Mouse (Mus musculus): ENCODE data around the gene Ppard. TPM values are rescaled to one million over a fixed set of nuclear protein-coding genes. Genes with fewer than 3 reads are reported as not detected.

Ppard gene
- polyA plus RNA-seq (2012; rRNA removed): 4.7 and 5.3 TPM in 2 replicates

DNA sequence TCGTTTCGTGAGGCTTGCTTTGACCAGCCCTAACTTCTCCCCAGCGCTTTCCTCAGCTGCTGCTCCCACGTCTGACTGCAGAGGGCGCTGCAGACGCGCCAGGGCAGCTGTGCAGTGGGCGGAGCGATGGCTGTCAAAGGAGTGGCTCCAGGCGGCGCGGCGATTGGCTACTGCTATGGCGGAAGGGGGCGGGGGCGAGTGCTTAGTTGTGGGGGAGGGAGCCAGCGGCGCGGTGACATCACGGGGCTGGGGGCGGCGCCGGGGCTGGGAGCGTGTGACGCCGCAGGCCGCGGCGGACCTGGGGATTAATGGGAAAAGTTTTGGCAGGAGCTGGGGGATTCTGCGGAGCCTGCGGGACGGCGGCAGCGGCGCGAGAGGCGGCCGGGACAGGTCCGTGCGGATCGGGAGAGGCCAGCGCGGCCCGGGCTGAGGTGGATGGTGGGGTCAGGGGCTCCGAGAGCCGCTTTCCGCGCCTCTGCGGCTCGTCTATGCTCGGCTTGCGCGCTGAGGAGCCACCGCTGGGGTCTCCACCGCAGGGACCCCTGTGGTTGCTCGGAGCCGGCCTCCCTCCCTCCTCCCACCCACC lies at the start of gene Ppard:
Gene Ppard, plus strand, starts transcription at position 226 of the 586 bp plus-strand sequence.

DNA sequence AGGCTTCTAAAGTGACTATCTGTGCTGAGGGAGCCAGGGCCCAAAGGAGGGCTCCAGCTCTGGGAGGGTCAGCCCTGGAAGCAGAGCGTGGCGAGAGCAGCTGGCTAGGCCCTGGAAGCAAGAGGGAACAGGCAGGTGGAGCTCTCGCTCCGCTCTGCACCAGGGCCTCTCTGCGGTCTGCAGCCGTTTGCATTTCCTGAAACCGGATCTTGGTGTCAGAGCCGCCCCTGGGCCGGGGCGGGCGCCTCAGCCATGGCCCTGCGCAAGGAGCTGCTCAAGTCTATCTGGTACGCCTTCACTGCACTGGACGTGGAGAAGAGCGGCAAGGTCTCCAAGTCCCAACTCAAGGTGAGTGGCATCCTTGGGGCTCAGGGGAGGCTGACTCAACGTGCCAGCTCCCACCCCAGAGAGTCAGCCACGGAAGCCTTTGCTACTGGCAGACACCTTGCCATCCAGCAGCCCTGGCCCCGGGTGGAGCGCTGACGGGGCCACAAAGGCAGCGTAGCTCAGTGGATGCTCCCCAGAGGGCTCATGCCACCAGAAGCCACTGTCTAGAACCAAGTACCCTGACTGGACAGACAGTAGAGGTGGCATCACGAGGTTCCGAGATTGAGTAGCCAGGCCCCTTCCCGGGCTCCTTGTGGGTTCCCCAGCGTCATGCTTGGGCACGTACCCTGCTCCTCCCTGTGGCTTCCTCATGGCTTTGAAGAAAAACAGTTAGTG lies 24.7 kb upstream of the Ppard start, which contains the start of gene Def6:
Gene Def6, plus strand, starts transcription at position 188 of the 723 bp plus-strand sequence.

DNA sequence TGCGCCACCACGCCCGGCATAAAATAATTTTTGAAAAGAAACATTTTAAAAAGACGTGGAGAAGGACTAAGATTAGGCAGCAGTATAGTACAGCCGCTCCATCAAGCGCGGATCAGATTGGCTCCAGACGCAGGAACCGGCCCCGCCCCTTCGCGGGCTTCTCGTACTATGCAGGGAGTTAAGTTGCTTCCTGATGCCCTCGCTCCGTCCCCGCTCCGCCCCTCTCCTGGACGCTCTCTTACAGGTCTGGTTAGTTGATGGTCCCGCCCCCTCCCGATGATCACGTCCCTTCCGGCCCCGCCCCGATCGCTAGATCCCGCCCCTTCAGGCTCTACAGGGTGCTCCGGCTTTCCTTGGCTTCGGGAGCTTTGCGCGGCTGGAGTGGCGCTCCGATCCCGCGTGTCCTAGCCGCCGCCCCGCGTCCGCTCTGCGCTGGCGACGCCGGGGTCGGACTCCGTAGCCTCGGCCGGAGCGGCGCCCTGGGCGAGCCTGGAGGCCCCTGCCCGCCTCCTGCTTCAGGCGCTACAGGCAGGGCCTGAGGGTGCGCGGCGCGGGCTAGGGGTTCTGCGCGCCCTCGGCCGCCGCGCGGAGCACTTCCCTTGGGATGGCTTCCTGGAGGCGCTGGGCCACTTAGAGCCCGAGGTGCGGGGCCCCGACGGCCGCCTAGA lies 80.8 kb downstream of the Ppard start, which contains the start of gene Fance:
Gene Fance, plus strand, starts transcription at position 308 of the 668 bp plus-strand sequence.

DNA sequence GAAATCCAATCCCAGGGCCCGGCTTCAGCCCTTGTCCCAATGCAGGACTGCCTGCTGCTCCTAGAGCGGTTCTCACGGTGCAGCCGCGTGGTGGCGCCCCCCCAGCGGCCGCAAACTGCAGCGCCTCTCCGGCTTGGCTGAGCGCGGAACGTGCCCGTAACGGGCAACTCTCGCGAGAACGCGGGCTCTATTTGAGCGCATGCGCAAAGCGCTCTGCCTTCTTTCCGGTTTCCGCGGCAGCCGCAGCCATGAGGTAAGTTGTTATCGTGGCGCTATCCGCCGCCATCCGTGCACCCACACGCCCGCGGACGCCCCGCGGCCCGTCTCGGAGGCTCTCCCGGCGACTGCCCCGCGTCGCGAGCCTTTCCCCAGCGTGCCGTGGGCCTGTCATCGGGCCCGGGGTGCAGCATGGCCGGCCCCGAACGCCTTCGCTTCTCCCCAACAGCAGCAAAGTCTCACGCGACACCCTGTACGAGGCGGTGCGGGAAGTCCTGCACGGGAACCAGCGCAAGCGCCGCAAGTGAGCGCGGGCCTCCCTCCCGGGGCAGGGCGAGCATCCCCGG lies 95.9 kb downstream of the Ppard start, which contains the start of gene Rpl10a:
Gene Rpl10a, plus strand, starts transcription at position 106 of the 563 bp plus-strand sequence.

DNA sequence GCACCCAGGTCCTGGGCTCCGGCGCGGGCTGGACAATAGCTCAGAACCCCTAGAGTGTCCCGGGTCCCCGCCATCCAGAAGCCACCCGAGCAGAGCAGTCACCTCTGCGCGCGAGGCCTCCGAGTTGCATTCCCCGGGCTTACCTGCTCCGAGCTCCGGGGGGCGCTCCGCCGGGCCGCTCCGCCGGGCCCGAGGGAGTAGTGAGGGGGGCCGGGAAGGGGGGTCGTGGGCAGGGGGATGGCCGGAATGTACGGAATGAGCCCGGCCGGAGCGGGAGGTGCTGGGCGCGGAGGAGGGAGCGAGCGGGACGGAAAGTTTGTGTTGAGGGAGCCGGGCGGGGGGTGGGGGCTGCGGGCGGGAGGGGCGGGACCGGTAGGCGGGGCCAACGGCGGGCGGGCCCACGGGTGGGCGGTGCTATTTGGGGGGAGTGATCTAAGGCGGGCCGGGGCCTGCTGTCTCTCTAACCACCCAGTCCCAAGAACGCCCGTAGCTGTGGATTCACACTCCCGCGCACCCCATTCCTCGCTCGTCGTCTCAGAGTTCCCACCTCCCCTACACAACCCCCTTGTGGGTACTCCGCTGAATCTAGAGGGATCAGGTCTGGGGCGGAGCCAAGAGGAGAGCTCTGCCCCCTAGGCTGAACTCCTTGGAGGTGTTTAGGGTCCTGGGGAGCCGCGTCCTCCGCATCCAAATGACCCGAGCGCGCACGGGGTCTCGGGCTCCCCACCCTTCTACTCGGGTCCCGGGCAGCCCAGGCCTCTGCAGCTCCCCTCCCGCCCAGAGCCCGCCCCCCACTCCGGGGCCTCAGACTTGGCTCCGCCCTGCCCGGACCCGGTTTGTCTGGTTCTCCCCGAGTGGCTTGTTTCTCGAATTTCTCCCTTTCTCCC lies 118.2 kb downstream of the Ppard start, which contains the start of gene Tead3:
Gene Tead3, minus strand, starts transcription at position 352 of the 887 bp plus-strand sequence.

Other genes starting within 250 kb of the Ppard start
- gene Tcp11, start 152.1 kb upstream of the Ppard start, polyA plus RNA-seq (2012; rRNA removed): 0.10 and 0.12 TPM in 2 replicates
- 0.23 and 0.34 TPM in 2 replicates for gene Scube3, start 90.6 kb upstream of the Ppard start, polyA plus RNA-seq (2012; rRNA removed)
- 6.4 and 6.5 TPM in 2 replicates for gene Zfp523, start 55.6 kb upstream of the Ppard start, polyA plus RNA-seq (2012; rRNA removed)
- 11.7 and 11.8 TPM in 2 replicates for gene Def6, start 24.9 kb upstream of the Ppard start, polyA plus RNA-seq (2012; rRNA removed)
- gene Fance, start 80.8 kb downstream of the Ppard start, polyA plus RNA-seq (2012; rRNA removed): 3.9 and 5.3 TPM in 2 replicates
- gene Rpl10a, start 95.8 kb downstream of the Ppard start, polyA plus RNA-seq (2012; rRNA removed): 1,745 and 1,892 TPM in 2 replicates
- gene Tead3, start 118.1 kb downstream of the Ppard start, polyA plus RNA-seq (2012; rRNA removed): 1.8 and 1.9 TPM in 2 replicates
- 0.26 and 0.28 TPM in 2 replicates for gene Tulp1, start 132.5 kb downstream of the Ppard start, polyA plus RNA-seq (2012; rRNA removed)